8 mouse cellular contexts compared by ENCODE assay signal in genomic region chr4:133864380-133864981, GRCm38 (mm10). TPM values are rescaled to one million over a fixed set of nuclear protein-coding genes. Genes with fewer than 3 reads are reported as not detected.
DNase-seq lines count a peak whose midpoint lies in the region; ATAC-seq and TF ChIP-seq lines count a peak whose summit lies in the region.

No protein-coding gene starts in this region.

- TF ChIP-seq CTCF in stomach, postnatal 0 days (IDR thresholded peaks at IDR 0.05; ENCODE audit: low read depth) = no peak

- no peaks in the 10 kb centered on the region for H3K9me3 ChIP-seq in forebrain, embryonic 10.5 days
- no peaks in the 10 kb centered on the region for H3K9me3 ChIP-seq in forebrain, embryonic 15.5 days
- no peaks in the 10 kb centered on the region for H3K9me3 ChIP-seq in kidney, embryonic 16.5 days (ENCODE audit: low read length)
- H3K9me3 ChIP-seq in stomach, postnatal 0 days (ENCODE audit: control insufficient read depth, low read length) = no peaks in the 10 kb centered on the region

- H3K36me3 ChIP-seq in forebrain, embryonic 10.5 days (replicated peaks) = peaks cover 65% of the 10 kb centered on the region
- no peaks in the 10 kb centered on the region for H3K36me3 ChIP-seq in forebrain, embryonic 15.5 days
- H3K36me3 ChIP-seq in kidney, embryonic 16.5 days (ENCODE audit: insufficient read depth, low read length) = peaks cover 22% of the 10 kb centered on the region
- peaks cover 9% of the 10 kb centered on the region; the same call in 1 of the 2 replicates for H3K36me3 ChIP-seq in stomach, postnatal 0 days (ENCODE audit: control insufficient read depth, insufficient read depth, low read length)

- ATAC-seq in forebrain, embryonic 15.5 days (replicated peaks) = no peak
- ATAC-seq in kidney, embryonic 16.5 days (ENCODE audit: low FRiP score, low TSS enrichment) = peak; percentile 57
- ATAC-seq in stomach, postnatal 0 days (ENCODE audit: low FRiP score, low TSS enrichment) = peak; percentile 37; the same call in 1 of the 2 replicates

- no peaks in the 10 kb centered on the region for H3K27me3 ChIP-seq in forebrain, embryonic 10.5 days (ENCODE audit: poor library complexity, severe bottlenecking)
- no peaks in the 10 kb centered on the region for H3K27me3 ChIP-seq in forebrain, embryonic 15.5 days
- no peaks in the 10 kb centered on the region for H3K27me3 ChIP-seq in kidney, embryonic 16.5 days (ENCODE audit: insufficient read depth, low read length)
- no peaks in the 10 kb centered on the region for H3K27me3 ChIP-seq in stomach, postnatal 0 days (ENCODE audit: control insufficient read depth, insufficient read depth, low read length)

- no peak for TF ChIP-seq EP300 in stomach, postnatal 0 days (optimal IDR thresholded peaks at IDR 0.05)

- H3K4me1 ChIP-seq in forebrain, embryonic 10.5 days = peaks cover 28% of the 10 kb centered on the region
- H3K4me1 ChIP-seq in forebrain, embryonic 15.5 days = peaks cover 11% of the 10 kb centered on the region; the same call in 1 of the 2 replicates
- peaks cover 25% of the 10 kb centered on the region for H3K4me1 ChIP-seq in kidney, embryonic 16.5 days (ENCODE audit: insufficient read depth, low read length)
- no peaks in the 10 kb centered on the region for H3K4me1 ChIP-seq in stomach, postnatal 0 days (replicated peaks; ENCODE audit: control insufficient read depth, insufficient read depth)

- WGBS in forebrain, embryonic 10.5 days = 39% methylated on average over 13 of the region's 13 CpGs
- 21% methylated on average over 13 of the region's 13 CpGs for WGBS in forebrain, embryonic 15.5 days
- WGBS in kidney, embryonic 16.5 days = 48% methylated on average over 13 of the region's 13 CpGs
- whole genome bisulfite sequencing in stomach, postnatal 0 days = 47% methylated on average over 13 of the region's 13 CpGs

- no peak overlapping the region for H3K9ac ChIP-seq in forebrain, embryonic 15.5 days (replicated peaks)
- H3K9ac ChIP-seq in kidney, embryonic 16.5 days (replicated peaks; ENCODE audit: low read length) = peak overlapping the region; percentile 30
- H3K9ac ChIP-seq in stomach, postnatal 0 days (ENCODE audit: low read length) = peak overlapping the region; percentile 38; the same call in 1 of the 2 replicates

- H3K27ac ChIP-seq in forebrain, embryonic 10.5 days = peak overlapping the region; percentile 89
- H3K27ac ChIP-seq in forebrain, embryonic 15.5 days (replicated peaks) = no peak overlapping the region
- peak overlapping the region; percentile 83 for H3K27ac ChIP-seq in kidney, embryonic 16.5 days (ENCODE audit: low read length)
- H3K27ac ChIP-seq in stomach, postnatal 0 days (replicated peaks) = peak overlapping the region; percentile 67

- no peak overlapping the region for H3K4me2 ChIP-seq in forebrain, embryonic 15.5 days (replicated peaks)
- no peak overlapping the region for H3K4me2 ChIP-seq in kidney, embryonic 16.5 days (replicated peaks; ENCODE audit: low read depth, low read length)
- no peak overlapping the region for H3K4me2 ChIP-seq in stomach, postnatal 0 days (replicated peaks; ENCODE audit: low read depth)

- H3K4me3 ChIP-seq in forebrain, embryonic 10.5 days = peak overlapping the region; percentile 23; the same call in 1 of the 2 replicates
- H3K4me3 ChIP-seq in forebrain, embryonic 15.5 days = no peak overlapping the region
- no peak overlapping the region for H3K4me3 ChIP-seq in kidney, embryonic 16.5 days (ENCODE audit: low read length)
- no peak overlapping the region for H3K4me3 ChIP-seq in stomach, postnatal 0 days (ENCODE audit: low read depth, low read length)

- peak; percentile 34 for DNase-seq in forebrain, embryonic 10.5 days (ENCODE audit: extremely low spot score, low spot score)
- peak; percentile 35 for DNase-seq in testis, postnatal 14 days (ENCODE audit: low spot score)
- no peak for DNase-seq in testis, postnatal 10 days (ENCODE audit: low spot score)
- DNase-seq in stomach, postnatal 0 days (ENCODE audit: low spot score) = no peak
- DNase-seq in right cerebral cortex, postnatal 25 days = no peak
- no peak for DNase-seq in frontal cortex, postnatal 25 days (ENCODE audit: low spot score in 2 of 2)

RNA-seq across cellular contexts. Expression of gene Rps6ka1, which starts 23.1 kb away (rescaled TPM):
- polyA plus RNA-seq in forebrain, embryonic 10.5 days (2016; fragmentation: Nextera tagmentation; extraction: Ambion mirVana) = 42.7 and 44.1 TPM in 2 replicates
- polyA plus RNA-seq in forebrain, embryonic 15.5 days (2015; fragmentation: Nextera tagmentation; extraction: Ambion mirVana) = 15.6 and 16.5 TPM in 2 replicates
- polyA plus RNA-seq in kidney, embryonic 16.5 days (2015; fragmentation: Nextera tagmentation; extraction: Ambion mirVana) = 52.0 and 53.4 TPM in 2 replicates
- 45.5 and 46.0 TPM in 2 replicates for polyA plus RNA-seq in stomach, postnatal 0 days (2015; fragmentation: Nextera tagmentation; extraction: Ambion mirVana)

Comparison
In these comparisons a context has a peak if more than half of its experiments do, and no peak if none do; other contexts are left out.
1. DNase-seq: peak in forebrain, embryonic 10.5 days (single experiment) and testis, postnatal 14 days (single experiment); none in testis, postnatal 10 days (single experiment), stomach, postnatal 0 days (single experiment), right cerebral cortex, postnatal 25 days (single experiment) and frontal cortex, postnatal 25 days (0 of 2).